Mouse (Mus musculus): ENCODE measurements around the gene Slc6a9.

Slc6a9 gene

DNA sequence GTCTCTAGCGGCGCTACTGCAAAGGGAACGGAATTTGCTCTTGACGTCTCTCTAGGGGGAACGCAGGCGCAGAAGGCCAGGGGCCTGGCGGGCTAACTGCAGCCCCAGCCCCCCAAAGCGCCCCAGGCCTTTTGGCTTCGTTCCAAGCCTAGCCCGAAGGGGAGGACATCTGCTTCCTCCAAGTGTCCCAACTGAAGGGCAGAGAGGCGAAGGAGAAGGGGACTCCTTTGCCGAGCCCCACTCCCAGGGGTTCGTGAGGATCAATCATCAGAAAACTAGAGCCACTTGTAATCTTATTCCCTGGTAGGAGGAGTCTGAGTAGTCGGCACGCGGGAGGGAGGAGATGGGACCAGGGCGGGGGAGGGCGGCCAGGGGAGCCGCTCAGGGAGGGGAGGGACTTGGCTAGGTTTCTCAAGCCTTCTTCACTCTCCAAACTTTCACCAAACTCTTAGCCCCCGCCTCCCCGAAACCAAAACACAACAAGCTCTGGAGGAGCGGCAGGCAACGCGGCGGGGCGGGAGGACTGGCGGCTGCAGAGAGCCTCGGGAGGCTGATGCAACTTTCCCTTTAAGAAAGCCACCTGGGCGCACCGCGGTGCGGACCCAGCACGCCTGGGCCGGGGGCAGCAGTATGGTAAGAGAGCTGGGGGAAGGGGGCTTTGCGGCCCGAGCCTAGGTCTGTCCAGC lies 682 bp downstream of the Slc6a9 start:
- POLR2A ChIA-PET = interaction anchor here in 3 of 4 experiments (0.8 to 4.6 kb wide), 23 partner anchors 9 to 579 kb away, joined by 3 to 32 read pairs (median 5); partner anchors contain the start of genes Dph2 (in 2 of the 3), Kdm4a (in 2 of the 3), Atp6v0b (in 1 of the 3) and B4galt2 (in 1 of the 3)
- CTCF ChIA-PET = interaction anchor here in 2 of 4 experiments (0.6 to 1.8 kb wide), 3 partner anchors 24 to 249 kb away, joined by 3 to 6 read pairs (median 4); no protein-coding TSS in a partner anchor

DNA sequence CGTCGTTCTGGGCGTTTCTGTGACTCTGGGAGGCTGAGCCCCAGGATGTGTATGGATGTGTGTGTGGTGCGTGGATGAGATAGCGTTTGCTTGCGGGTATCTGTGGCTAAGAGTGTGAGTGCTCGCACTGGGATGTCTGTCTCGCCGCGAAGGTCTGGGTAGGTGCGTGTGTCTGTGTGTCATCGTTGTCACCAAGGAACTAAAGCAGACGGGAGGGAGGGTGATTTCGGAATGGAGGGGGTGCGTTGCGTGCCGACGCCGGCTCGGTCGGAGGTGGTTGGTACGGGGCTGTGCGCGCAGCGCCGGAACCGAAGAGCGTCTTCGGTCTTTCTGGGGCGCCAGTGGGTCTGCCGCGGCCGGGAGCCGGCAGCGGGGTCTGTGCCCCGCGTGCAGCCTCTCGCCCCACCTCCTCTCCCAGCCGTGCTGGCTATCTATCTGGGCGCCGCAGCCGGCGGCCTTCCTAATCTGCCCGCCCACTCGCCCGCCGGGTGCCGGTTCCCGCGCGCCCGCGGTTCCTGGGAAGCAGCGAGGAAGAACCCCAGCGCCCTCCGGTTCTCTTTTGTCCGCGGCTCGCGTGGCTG lies 1.3 kb downstream of the Slc6a9 start:
- CTCF ChIA-PET = interaction anchor here in 3 of 4 experiments (0.6 to 1.8 kb wide), 6 partner anchors 9 to 285 kb away, joined by 3 to 6 read pairs (median 4); partner anchors contain the start of gene Eri3 (in 1 of the 3)

DNA sequence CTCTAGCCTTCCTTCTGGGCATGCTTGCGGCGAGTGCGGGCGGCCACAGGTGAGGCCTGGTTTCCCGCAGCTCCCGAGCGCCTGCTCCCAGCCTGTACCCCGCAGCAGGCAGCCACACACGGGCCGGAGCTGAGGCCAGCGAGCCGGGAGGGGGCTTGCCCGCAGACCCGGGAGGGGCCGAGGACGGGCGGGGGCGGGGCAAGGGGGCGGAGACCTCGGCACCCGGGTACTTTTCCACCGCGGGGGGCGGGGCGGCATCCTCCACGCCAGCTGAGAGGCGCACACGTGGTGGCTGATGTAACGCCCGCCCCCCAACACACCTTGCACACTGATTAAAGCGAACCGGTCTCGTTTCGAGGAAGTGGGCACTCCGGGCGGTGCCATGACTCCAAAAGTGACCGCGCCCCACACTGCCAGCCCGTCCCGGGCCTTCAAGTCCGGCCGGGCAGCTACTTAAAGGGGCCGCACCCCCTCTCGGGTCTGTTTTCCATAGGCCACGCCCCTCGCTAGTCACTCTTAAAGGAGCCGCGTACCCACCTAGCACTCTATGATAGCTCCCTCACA lies 2.0 kb downstream of the Slc6a9 start:
- POLR2A ChIA-PET = interaction anchor here (0.5 to 4.6 kb wide), 57 partner anchors 9 to 1396 kb away, joined by 3 to 32 read pairs (median 4); partner anchors contain the start of genes Kdm4a (in 3 of the 4), Ccdc24 (in 2 of the 4), Dph2 (in 2 of the 4) and Ipo13 (in 2 of the 4)

More for the DNA sequence above, 1.3 kb downstream of the Slc6a9 start:
- POLR2A ChIA-PET = interaction anchor here in 3 of 4 experiments (0.6 to 4.6 kb wide), 49 partner anchors 9 to 704 kb away, joined by 3 to 32 read pairs (median 4); partner anchors contain the start of genes Atp6v0b (in 2 of the 3), Dph2 (in 2 of the 3), Kdm4a (in 2 of the 3) and Artn (in 1 of the 3)

DNA sequence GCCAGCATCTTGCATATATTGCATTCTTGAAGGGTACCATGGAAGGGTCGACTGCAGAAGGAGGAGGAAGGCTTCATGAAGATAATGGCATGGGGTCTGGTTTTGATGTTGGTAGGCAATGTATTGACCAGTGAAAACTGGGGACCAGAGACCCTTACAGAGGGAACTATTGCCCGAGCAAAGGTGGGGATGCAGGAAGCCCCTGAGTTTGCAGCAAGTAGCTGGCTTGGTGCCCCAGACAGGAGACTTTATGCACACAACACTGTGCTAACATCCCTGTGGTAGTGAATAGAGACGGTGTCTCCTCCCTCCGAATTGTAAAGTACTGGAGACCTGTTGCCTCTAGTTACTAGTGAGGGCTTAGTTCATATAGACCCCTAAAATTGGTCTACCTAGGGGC lies 3.0 kb downstream of the Slc6a9 start:
- CTCF ChIA-PET = interaction anchor here in 3 of 4 experiments (0.6 to 1.3 kb wide), 3 partner anchors 216 to 848 kb away, joined by 3 to 4 read pairs (median 3); no protein-coding TSS in a partner anchor
- POLR2A ChIA-PET = interaction anchor here in 3 of 4 experiments (0.6 to 4.6 kb wide), 13 partner anchors 8 to 342 kb away, joined by 3 to 32 read pairs (median 4); partner anchors contain the start of genes Ccdc24 (in 1 of the 3), Ipo13 (in 1 of the 3) and Kdm4a (in 1 of the 3)

More for the DNA sequence above, 2.0 kb downstream of the Slc6a9 start:
- CTCF ChIA-PET = interaction anchor here (0.6 to 1.8 kb wide), 10 partner anchors 10 to 286 kb away, joined by 3 to 6 read pairs (median 4); partner anchors contain the start of gene Eri3 (in 1 of the 4)

DNA sequence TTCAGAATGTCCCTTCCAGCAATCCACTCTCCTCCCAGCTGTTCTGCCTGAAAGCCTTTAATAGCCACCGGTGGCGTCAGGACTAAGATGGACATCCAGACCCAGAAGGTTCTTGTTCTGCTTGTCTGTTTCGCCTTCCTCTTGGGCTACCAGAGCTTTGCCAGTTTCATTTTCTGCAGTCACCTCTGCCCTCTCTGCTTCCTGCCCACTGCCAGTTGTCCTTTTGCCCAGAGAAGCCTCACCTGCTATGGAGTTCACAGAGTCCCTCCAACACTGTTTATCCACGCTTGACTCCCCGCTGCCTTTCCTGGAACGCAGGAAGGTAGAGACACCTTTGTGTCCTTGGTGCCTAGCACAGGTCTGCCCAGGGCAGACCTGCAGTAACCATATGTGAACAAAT lies 5.1 kb downstream of the Slc6a9 start:
- ChIA-PET CTCF (no interaction called here), POLR2A (interaction anchor here in 3 of 4 experiments (0.7 to 1.4 kb wide), 4 partner anchors 9 to 242 kb away, joined by 3 to 11 read pairs (median 4); no protein-coding TSS in a partner anchor)

DNA sequence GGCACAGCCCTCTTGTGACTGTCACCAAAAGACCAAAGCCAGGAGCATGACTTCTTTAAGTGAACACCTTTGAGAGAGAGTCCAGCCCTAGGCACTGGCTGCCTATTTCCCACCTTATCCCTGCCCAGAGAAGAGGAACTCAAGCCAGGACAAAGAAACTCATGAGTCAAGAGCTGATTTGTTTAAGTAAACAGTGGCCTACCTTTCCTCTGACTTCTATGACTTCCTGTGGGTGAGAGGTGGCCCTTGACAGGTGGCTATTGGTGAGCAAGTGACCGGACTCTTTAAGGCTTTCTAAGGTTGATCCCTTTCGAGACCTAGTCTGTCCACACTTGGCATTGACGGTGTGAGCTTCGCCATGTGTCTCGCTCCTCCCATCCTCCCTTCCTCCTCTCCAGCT lies 6.5 kb downstream of the Slc6a9 start:
- ChIA-PET POLR2A (interaction anchor here in 1 of 4 experiments (0.7 to 1.8 kb wide), 2 partner anchors 19 to 35 kb away, joined by 4 to 5 read pairs; no protein-coding TSS in a partner anchor), CTCF (no interaction called here)

DNA sequence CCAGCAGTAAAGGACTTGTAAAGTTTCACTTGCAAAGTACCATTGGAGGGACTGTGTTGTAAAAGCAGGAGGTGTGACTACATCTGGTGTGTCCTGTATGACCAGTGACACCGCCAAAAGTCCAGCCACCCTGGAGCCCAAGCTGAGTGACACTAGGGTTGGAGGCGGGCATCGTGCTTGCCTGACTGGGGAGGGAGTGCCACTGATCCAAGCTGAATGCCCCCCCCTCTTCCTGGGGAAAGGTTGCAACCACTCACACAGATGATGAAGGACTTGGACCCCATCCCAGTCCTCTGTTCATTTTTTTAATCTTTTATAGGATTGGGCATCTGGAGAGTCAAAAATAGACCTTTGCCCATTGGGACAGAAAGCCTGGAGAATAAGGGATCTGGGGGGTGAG lies 7.3 kb downstream of the Slc6a9 start:
- ChIA-PET POLR2A (interaction anchor here in 1 of 4 experiments (0.7 to 1.8 kb wide), 2 partner anchors 18 to 35 kb away, joined by 4 to 5 read pairs; no protein-coding TSS in a partner anchor), CTCF (no interaction called here)

DNA sequence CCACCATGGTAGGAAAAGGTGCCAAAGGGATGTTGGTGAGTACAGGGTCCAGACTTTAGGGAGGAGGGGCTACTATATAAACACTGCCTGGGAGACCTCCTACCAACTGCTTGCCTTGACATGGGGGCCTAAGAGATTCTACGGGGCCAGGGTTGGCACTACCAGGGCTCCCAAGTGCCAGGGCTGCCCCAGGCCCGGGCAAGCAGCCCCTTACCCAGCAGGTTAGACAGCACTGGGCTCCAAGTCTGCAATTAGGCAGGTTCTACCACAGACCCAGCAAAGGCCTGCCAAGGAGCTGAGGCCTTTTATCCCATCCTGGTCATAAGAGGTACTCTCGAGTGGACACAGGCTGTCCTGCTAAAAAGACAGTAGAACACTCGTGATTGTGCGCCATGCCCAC lies 8.8 kb downstream of the Slc6a9 start:
- CTCF ChIA-PET = interaction anchor here in 1 of 4 experiments (1.5 to 1.7 kb wide), 2 partner anchors 19 to 738 kb away, joined by 3 to 6 read pairs; no protein-coding TSS in a partner anchor
- POLR2A ChIA-PET = no interaction called here

DNA sequence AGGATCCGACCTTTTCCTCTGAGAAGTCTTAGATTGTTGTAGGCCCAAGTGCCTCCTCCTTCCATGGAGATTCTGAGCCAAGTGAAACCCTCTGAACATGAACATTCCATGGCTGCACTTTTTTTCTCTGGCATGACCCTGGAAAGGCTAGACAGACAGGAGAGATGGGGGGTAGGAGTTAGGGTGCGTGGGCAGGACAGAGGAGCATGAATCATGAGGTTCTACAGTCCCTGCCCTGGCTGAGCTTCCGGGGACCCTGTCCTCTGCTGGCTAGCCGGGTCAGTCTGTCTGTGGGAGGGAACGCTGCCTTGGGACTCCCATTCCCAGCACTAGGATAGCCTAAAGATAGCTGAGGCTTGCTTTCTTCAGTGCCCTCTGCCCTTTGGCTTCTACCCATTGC lies 10.2 kb downstream of the Slc6a9 start:
- CTCF ChIA-PET = interaction anchor here in 1 of 4 experiments (1.4 to 1.7 kb wide), 2 partner anchors 14 to 18 kb away, joined by 4 to 6 read pairs; no protein-coding TSS in a partner anchor

DNA sequence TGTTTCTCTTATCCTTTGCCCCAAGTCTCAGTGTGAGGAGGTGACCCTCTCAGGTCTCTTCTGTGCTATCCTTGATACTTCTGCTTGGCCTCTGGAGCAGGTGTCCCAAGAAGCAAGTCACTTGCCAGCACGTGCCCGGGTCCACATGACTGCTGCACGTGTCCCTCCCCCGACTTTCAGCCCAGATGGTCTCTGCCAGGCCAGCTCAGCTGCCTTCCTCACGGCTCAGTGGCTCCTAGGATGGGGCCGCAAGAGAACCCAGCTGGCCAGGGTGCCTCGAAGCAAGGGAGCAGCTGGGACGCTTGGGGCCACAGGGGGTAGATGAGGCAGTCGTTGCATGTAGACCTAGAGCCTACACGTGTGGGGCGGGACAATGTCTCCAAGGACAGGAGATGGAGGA lies 11.0 kb downstream of the Slc6a9 start:
- POLR2A ChIA-PET = interaction anchor here in 1 of 4 experiments (1.1 to 1.4 kb wide), 2 partner anchors 9 to 13 kb away, joined by 3 to 6 read pairs; no protein-coding TSS in a partner anchor
- CTCF ChIA-PET = interaction anchor here in 1 of 4 experiments (1.4 kb wide), 1 partner anchor 13 kb away, joined by 4 read pairs; no protein-coding TSS in a partner anchor

More for the DNA sequence above, 10.2 kb downstream of the Slc6a9 start:
- POLR2A ChIA-PET = interaction anchor here in 2 of 4 experiments (0.6 to 1.4 kb wide), 3 partner anchors 8 to 450 kb away, joined by 3 to 6 read pairs (median 4); no protein-coding TSS in a partner anchor

DNA sequence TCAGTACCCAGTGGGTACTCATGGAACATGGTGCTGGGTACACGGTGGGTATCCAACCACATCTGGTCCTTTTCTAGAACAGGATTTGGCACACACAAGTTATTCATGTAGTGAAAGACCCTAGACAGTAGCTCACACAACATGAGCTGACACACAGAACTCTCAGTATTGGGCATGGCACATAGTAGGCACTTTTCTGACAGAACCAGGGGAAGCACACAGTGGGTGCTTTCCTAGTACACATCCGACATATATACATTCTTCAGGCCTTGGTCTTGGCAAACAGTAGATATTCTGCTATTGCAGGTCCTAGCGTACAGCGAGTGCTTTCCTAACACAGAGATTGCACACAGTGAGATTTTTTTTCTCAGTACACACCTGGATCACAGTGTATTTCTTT lies 12.0 kb downstream of the Slc6a9 start:
- POLR2A ChIA-PET = interaction anchor here in 1 of 4 experiments (1.0 kb wide), 1 partner anchor 8 kb away, joined by 3 read pairs; no protein-coding TSS in a partner anchor

DNA sequence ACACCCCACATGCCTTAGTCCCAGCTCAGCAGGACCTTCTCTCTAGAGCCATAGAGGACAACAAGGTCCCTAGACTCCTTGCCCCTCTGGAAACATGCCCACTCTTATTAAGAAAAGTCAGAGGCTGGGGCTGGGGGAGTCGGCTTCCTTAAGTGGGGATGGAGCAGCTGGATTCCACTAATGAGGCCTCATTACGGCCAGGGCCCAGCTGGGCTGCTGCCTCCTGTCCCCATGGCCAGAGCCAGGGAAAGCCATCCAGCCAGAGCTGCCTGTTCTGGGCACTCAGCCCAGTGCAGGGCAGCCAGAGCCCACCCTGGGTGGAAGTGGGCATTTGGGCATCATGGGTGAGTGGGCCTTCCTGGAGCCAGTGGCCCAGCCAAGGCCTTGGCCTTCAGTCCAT lies 12.7 kb downstream of the Slc6a9 start:
- CTCF ChIA-PET = interaction anchor here in 1 of 4 experiments (0.7 kb wide), 1 partner anchor 14 kb away, joined by 3 read pairs; no protein-coding TSS in a partner anchor
- POLR2A ChIA-PET = interaction anchor here in 1 of 4 experiments (1.0 to 1.6 kb wide), 2 partner anchors 9 to 13 kb away, joined by 3 read pairs; no protein-coding TSS in a partner anchor

More for the DNA sequence above, 12.0 kb downstream of the Slc6a9 start:
- CTCF ChIA-PET = no interaction called here

DNA sequence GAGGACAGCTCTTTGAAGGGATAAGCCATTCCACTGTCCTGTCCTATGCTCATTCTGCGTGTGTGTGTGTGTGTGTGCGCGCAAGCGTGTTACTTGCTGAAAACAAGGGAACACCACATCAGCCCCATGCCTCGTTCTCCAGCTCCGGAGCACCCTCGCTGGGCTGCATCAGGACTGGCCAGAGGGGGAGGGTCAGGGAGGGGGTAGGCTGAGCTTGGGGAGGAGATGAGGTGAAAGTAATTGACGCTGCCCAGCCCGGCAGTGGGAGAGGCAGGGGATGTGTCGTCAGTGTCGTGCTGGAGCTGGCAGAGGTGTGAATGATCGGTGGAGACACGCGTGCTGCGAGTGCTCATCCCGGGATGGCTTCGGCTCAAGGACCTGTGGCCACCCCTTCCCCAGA lies 14.8 kb downstream of the Slc6a9 start:
- POLR2A ChIA-PET = interaction anchor here in 2 of 4 experiments (1.0 to 5.2 kb wide), 4 partner anchors 9 to 21 kb away, joined by 4 to 31 read pairs (median 8); no protein-coding TSS in a partner anchor

DNA sequence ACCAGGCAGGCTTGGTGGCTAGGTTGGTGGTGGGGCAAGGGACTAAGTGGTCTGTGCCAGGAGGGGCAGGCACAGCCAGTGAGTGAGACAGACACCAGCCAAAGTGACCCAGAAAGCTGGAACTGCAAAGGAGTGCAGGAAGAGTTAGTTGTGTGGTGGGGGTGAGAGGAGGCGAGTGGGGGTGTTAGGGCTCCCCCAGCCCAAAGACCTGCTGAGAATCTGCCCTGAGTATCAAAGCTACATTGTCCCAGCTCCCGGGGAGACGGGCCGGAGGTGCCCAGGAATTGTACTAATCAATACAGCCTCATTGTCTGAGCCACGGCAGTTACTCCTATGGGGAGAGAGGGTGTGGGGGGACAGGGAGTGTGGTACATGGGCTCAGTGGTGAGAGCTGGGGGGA lies 15.2 kb downstream of the Slc6a9 start:
- ChIA-PET POLR2A (interaction anchor here in 2 of 4 experiments (0.7 to 5.2 kb wide), 6 partner anchors 9 to 42 kb away, joined by 3 to 31 read pairs (median 5); no protein-coding TSS in a partner anchor), CTCF (interaction anchor here (1.1 to 2.2 kb wide), 4 partner anchors 9 kb away, joined by 3 to 10 read pairs (median 4); no protein-coding TSS in a partner anchor)

More for the DNA sequence above, 14.8 kb downstream of the Slc6a9 start:
- CTCF ChIA-PET = interaction anchor here in 3 of 4 experiments (1.1 to 2.2 kb wide), 3 partner anchors 9 to 10 kb away, joined by 3 to 10 read pairs (median 6); no protein-coding TSS in a partner anchor

DNA sequence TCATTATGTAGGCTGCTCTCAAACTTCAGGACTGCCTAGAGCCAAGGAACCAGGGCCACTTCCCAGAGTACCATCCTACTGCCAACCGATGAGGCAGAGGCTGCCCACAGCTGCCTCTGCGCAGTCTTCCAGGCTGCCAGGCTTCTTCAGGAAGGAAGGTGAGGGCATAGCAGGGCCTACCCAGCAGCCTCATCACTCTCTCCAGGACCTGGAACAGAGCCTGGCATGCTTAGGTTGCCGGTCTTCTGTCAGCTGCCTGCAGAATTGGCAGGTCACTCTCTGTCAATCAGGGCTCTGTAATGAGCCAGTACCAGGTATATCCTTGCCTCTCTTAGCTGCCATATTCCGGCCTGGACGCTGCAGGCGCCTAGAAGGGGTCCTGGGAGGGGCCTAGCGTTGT lies 15.9 kb downstream of the Slc6a9 start:
- POLR2A ChIA-PET = interaction anchor here in 2 of 4 experiments (0.8 to 5.2 kb wide), 5 partner anchors 8 to 41 kb away, joined by 3 to 31 read pairs (median 6); no protein-coding TSS in a partner anchor
- CTCF ChIA-PET = interaction anchor here in 1 of 4 experiments (1.3 kb wide), 1 partner anchor 8 kb away, joined by 3 read pairs; no protein-coding TSS in a partner anchor

DNA sequence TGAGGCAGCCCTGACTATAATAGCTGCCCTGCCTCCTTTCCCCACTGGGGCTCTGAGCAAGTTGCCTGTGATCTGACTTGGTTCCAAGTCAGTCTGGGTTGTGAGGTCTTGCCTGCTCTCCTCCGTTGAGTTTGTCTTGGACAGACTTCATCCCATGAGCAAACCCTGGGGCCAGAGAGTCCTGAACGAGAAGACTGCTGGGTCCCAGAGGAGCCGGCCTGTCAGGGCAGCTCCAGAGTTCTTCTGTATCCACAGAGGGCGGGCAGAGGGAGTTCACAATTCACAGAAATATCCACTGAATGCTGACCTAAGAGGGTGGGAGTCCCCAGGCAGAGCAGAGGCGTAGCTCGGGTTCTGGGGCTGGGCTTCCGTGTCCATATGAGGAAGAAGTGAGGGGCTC lies 16.6 kb downstream of the Slc6a9 start:
- CTCF ChIA-PET = no interaction called here
- POLR2A ChIA-PET = interaction anchor here in 2 of 4 experiments (0.8 to 5.2 kb wide), 4 partner anchors 8 to 15 kb away, joined by 3 to 31 read pairs (median 8); no protein-coding TSS in a partner anchor

DNA sequence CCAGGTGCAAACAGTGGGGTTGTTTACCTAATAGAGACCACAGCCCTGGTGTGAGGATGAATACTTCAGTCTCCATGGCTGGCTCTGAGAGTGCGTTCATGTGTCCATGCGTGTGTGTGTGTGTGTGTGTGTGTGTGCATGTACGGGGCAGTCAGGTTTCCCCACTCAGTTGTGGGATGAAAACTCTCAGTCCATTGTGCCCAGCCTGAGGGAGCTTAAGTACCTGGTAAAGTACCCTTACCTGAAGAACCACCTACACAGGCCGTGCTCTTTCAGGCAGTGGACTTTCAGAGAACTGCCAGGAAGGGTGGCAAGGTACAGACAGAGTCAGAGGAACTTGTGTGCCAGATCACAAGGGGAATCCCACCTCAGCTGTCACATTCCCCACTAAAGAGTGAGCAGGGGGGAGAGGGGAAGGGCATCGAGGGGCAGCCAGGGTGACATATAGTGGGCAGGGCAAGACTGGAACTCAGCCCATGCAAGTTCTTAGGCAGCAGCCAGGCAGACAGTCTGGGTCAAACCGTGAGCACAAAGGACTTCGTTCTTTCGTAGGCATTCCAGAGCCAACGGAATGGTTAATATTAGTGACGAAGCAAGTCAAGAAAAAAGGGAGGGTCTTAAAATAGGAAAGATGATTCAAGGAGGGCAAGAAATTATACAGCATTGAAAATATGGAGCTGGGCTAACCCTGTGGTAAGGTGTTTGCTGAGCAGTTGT lies 18.0 kb downstream of the Slc6a9 start:
- CTCF ChIA-PET = no interaction called here

More for the DNA sequence above, 18.0 kb downstream of the Slc6a9 start:
- POLR2A ChIA-PET = interaction anchor here in 1 of 4 experiments (0.8 to 5.2 kb wide), 2 partner anchors 15 to 18 kb away, joined by 3 to 31 read pairs; no protein-coding TSS in a partner anchor

Data from embryonic stem cell, embryonic (primary cell).